In the genomic region with DNA sequence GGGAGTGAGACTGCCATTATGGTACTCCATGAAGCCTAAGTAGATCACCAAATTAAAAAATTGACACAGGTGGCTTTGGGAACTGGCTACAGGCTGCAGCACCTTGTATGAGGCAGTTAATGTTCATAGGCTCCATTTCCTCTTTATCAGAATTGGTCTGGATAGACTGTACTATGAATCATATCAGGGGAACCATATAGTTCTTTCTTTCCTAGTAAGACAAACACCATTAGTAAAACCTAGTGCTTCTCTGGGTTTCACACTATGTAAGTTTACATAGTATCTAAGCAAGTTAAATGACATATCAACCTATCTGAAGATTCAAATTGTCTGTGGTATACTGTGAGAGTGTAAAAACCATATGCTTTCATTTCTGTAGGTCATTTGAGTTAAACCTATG, we compare ENCODE assay signal across 23 mouse cellular contexts.
DNase-seq lines count a peak whose midpoint lies in the region; ATAC-seq and TF ChIP-seq lines count a peak whose summit lies in the region.
"Had no signal": no experiment of that assay in that cellular context is flagged by ENCODE, and none has a peak within 500 bp of the region (broad histone marks: within the 10 kb centered on the region; RNA-seq: fewer than 3 reads in every experiment).

No protein-coding gene starts in this region.

- ATAC-seq in stomach, embryonic 14.5 days (ENCODE audit: insufficient number of reproducible peaks, insufficient read depth, low FRiP score, low read depth), result peak; percentile 74; the same call in 1 of the 2 replicates
- ATAC-seq in stomach, embryonic 15.5 days (ENCODE audit: insufficient read depth, low FRiP score, low read depth), result peak; percentile 77; the same call in 1 of the 2 replicates
- peak; percentile 81 for ATAC-seq in stomach, embryonic 16.5 days (ENCODE audit: insufficient read depth, low FRiP score)
- ATAC-seq in stomach, postnatal 0 days (ENCODE audit: low FRiP score, low TSS enrichment), result peak; percentile 91
- no peak for ATAC-seq in cerebellum, adult (ENCODE audit: insufficient number of reproducible peaks, low FRiP score, low TSS enrichment)
- no peak for ATAC-seq in liver, embryonic 11.5 days (replicated peaks; ENCODE audit: low FRiP score)
- ATAC-seq: activated CD4-positive, CD25-positive, alpha-beta regulatory T cell, adult 4 months; CD4-positive, CD25-positive, alpha-beta regulatory T cell, adult 4 months; Patski had no signal

- no peak overlapping the region for H3K27ac ChIP-seq in stomach, embryonic 14.5 days (ENCODE audit: low read length)
- H3K27ac ChIP-seq in stomach, embryonic 15.5 days, result no peak overlapping the region
- peak overlapping the region; percentile 27; the same call in 1 of the 2 replicates for H3K27ac ChIP-seq in stomach, embryonic 16.5 days (ENCODE audit: low read length)
- H3K27ac ChIP-seq in stomach, postnatal 0 days (replicated peaks), result peak overlapping the region; percentile 59; the same call in 1 of the 2 replicates
- H3K27ac ChIP-seq in liver, embryonic 11.5 days (ENCODE audit: low read depth, low read length), result no peak overlapping the region

- TF ChIP-seq CTCF in stomach, postnatal 0 days (IDR thresholded peaks at IDR 0.05; ENCODE audit: low read depth), result no peak

- no peak for TF ChIP-seq EP300 in stomach, postnatal 0 days (optimal IDR thresholded peaks at IDR 0.05)

- no peak overlapping the region for H3K4me3 ChIP-seq in stomach, embryonic 14.5 days (ENCODE audit: low read depth, low read length)
- no peak overlapping the region for H3K4me3 ChIP-seq in stomach, embryonic 15.5 days (replicated peaks)
- no peak overlapping the region for H3K4me3 ChIP-seq in stomach, embryonic 16.5 days (replicated peaks; ENCODE audit: low read length)
- no peak overlapping the region for H3K4me3 ChIP-seq in stomach, postnatal 0 days (ENCODE audit: low read depth, low read length)
- H3K4me3 ChIP-seq in liver, embryonic 11.5 days (ENCODE audit: low read depth, low read length), result no peak overlapping the region

- H3K4me2 ChIP-seq in stomach, embryonic 14.5 days (replicated peaks; ENCODE audit: low read depth, low read length), result no peak overlapping the region
- no peak overlapping the region for H3K4me2 ChIP-seq in stomach, embryonic 15.5 days
- H3K4me2 ChIP-seq in stomach, embryonic 16.5 days (ENCODE audit: low read depth, low read length), result no peak overlapping the region
- H3K4me2 ChIP-seq in stomach, postnatal 0 days (replicated peaks; ENCODE audit: low read depth), result no peak overlapping the region
- H3K4me2 ChIP-seq in liver, embryonic 11.5 days, result no peak overlapping the region

- H3K9me3 ChIP-seq in stomach, embryonic 14.5 days (ENCODE audit: control insufficient read depth, low read depth, low read length), result no peaks in the 10 kb centered on the region
- H3K9me3 ChIP-seq in stomach, embryonic 15.5 days, result no peaks in the 10 kb centered on the region
- no peaks in the 10 kb centered on the region for H3K9me3 ChIP-seq in stomach, embryonic 16.5 days (replicated peaks; ENCODE audit: control insufficient read depth, low read length)
- H3K9me3 ChIP-seq in stomach, postnatal 0 days (ENCODE audit: control insufficient read depth, low read length), result no peaks in the 10 kb centered on the region
- H3K9me3 ChIP-seq in liver, embryonic 11.5 days (ENCODE audit: control insufficient read depth, low read length), result no peaks in the 10 kb centered on the region
- H3K9me3 ChIP-seq: G1E had no signal

- no peaks in the 10 kb centered on the region for H3K27me3 ChIP-seq in stomach, embryonic 14.5 days (ENCODE audit: control insufficient read depth, insufficient read depth, low read length)
- no peaks in the 10 kb centered on the region for H3K27me3 ChIP-seq in stomach, embryonic 15.5 days (replicated peaks)
- no peaks in the 10 kb centered on the region for H3K27me3 ChIP-seq in stomach, embryonic 16.5 days (ENCODE audit: control insufficient read depth, insufficient read depth, low read length)
- H3K27me3 ChIP-seq in stomach, postnatal 0 days (ENCODE audit: control insufficient read depth, insufficient read depth, low read length), result no peaks in the 10 kb centered on the region
- no peaks in the 10 kb centered on the region for H3K27me3 ChIP-seq in liver, embryonic 11.5 days (replicated peaks; ENCODE audit: control insufficient read depth, insufficient read depth, low read length)
- H3K27me3 ChIP-seq: CH12.LX, Patski had no signal

- H3K9ac ChIP-seq in stomach, embryonic 14.5 days (replicated peaks; ENCODE audit: low read depth, low read length), result no peak overlapping the region
- H3K9ac ChIP-seq in stomach, embryonic 15.5 days, result no peak overlapping the region
- H3K9ac ChIP-seq in stomach, embryonic 16.5 days (ENCODE audit: low read length), result no peak overlapping the region
- no peak overlapping the region for H3K9ac ChIP-seq in stomach, postnatal 0 days (ENCODE audit: low read length)
- H3K9ac ChIP-seq in liver, embryonic 11.5 days (ENCODE audit: low read depth, low read length), result no peak overlapping the region

- no peaks in the 10 kb centered on the region for H3K4me1 ChIP-seq in stomach, embryonic 14.5 days (ENCODE audit: control insufficient read depth, insufficient read depth, low read length)
- no peaks in the 10 kb centered on the region for H3K4me1 ChIP-seq in stomach, embryonic 15.5 days
- no peaks in the 10 kb centered on the region; the same call in 1 of the 2 replicates for H3K4me1 ChIP-seq in stomach, embryonic 16.5 days (ENCODE audit: control insufficient read depth, insufficient read depth, low read length)
- H3K4me1 ChIP-seq in stomach, postnatal 0 days (replicated peaks; ENCODE audit: control insufficient read depth, insufficient read depth), result no peaks in the 10 kb centered on the region
- no peaks in the 10 kb centered on the region for H3K4me1 ChIP-seq in liver, embryonic 11.5 days (replicated peaks; ENCODE audit: control insufficient read depth, insufficient read depth, low read length)

- no peaks in the 10 kb centered on the region for H3K36me3 ChIP-seq in stomach, embryonic 14.5 days (ENCODE audit: control insufficient read depth, insufficient read depth, low read length)
- no peaks in the 10 kb centered on the region for H3K36me3 ChIP-seq in stomach, embryonic 15.5 days
- H3K36me3 ChIP-seq in stomach, embryonic 16.5 days (ENCODE audit: control insufficient read depth, insufficient read depth, low read length), result no peaks in the 10 kb centered on the region
- no peaks in the 10 kb centered on the region for H3K36me3 ChIP-seq in stomach, postnatal 0 days (ENCODE audit: control insufficient read depth, insufficient read depth, low read length)
- H3K36me3 ChIP-seq in liver, embryonic 11.5 days (ENCODE audit: control insufficient read depth, insufficient read depth, low read length), result no peaks in the 10 kb centered on the region
- H3K36me3 ChIP-seq: G1E had no signal

- peak; percentile 16 for DNase-seq in stomach, postnatal 0 days (ENCODE audit: low spot score)
- no peak for DNase-seq in cerebellum, adult 11 months
- no peak for DNase-seq in frontal cortex, postnatal 10 days (ENCODE audit: low spot score in 2 of 2)
- no peak for DNase-seq in liver, embryonic 11.5 days (ENCODE audit: low spot score)
- DNase-seq: adrenal gland, adult 2 months; adrenal gland, adult 8-10 months; adrenal gland, postnatal 10 days; adrenal gland, postnatal 14 days; adrenal gland, postnatal 25 days; adrenal gland, postnatal 36 days; B cell, adult 2 months; cerebellum, adult 11-12 months; cerebellum, adult 18-20 months; cerebellum, adult 2 months had no signal

Comparison
In these comparisons a context has a peak if more than half of its experiments do, and no peak if none do; other contexts are left out.
1. H3K27ac ChIP-seq: peak in stomach, embryonic 16.5 days (single experiment) and stomach, postnatal 0 days (single experiment); none in stomach, embryonic 14.5 days (single experiment), stomach, embryonic 15.5 days (single experiment) and liver, embryonic 11.5 days (single experiment).
2. ATAC-seq: peak in stomach, embryonic 14.5 days (single experiment), stomach, embryonic 15.5 days (single experiment), stomach, embryonic 16.5 days (single experiment) and stomach, postnatal 0 days (single experiment); none in cerebellum, adult (single experiment) and liver, embryonic 11.5 days (single experiment).